Mouse (Mus musculus): ENCODE data around the gene Slco2a1.

DNA sequence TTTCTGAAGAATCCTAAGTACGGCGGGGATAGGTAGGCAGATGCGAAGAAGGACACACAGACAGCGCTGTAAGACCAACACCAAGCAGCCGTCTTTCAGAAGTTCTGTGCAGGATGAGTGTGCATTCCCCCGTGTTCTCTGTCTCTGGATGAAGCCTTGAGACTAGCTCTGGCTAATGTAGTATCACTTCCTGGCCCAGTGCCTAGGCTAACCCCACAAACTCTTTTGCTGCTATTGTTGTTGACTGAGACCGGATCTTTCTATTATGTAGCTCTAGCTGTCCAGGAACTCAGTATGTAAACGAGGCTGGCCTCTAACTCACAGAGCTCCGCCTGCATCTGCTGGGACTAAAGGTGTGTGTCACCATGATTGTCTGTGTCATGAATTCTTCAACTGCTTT, 43.6 kb upstream of the Slco2a1 start:
- TF ChIP-seq POLR2A (IDR thresholded peaks at IDR 0.05; ENCODE audit: insufficient read depth, low read depth, low read length) (no peak), CTCF (IDR thresholded peaks at IDR 0.05; ENCODE audit: insufficient read depth, low read depth, low read length) (no peak)
